Mouse (Mus musculus): Measurements from ENCODE around the gene Ldhb. TPM values are rescaled to one million over a fixed set of nuclear protein-coding genes. Genes with fewer than 3 reads are reported as not detected.
"Not testable (repeated sequence)": the region's sequence is repeated elsewhere in the genome, so short reads cannot be mapped to it uniquely, and the experiment has no call there.

The Ldhb gene
- 564 and 701 TPM in 2 replicates for polyA plus RNA-seq (2012; rRNA removed)

DNA sequence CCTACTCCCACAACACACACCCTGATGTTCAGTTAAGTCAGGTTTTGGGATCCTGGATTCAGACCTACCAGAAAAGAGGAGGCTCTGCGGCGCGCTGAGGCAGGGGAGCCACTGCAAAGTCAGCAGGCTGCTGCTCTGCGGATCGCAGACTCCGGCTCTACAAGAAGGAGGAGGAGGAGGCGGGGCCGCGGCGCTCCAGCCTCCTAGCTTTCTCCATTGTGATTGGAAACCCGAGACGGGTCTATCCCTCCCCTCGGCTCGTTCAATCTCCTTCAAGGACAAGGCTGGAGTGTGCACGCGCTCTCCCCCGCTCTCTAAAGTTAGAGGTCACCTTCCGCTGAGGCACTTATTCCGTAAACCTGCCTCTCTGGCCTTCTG lies at the start of gene Ldhb:
Gene Ldhb, minus strand, starts transcription at position 173 of the 378 bp plus-strand sequence.
- peak; percentile 79 for DNase-seq (ENCODE audit: low spot score)

DNA sequence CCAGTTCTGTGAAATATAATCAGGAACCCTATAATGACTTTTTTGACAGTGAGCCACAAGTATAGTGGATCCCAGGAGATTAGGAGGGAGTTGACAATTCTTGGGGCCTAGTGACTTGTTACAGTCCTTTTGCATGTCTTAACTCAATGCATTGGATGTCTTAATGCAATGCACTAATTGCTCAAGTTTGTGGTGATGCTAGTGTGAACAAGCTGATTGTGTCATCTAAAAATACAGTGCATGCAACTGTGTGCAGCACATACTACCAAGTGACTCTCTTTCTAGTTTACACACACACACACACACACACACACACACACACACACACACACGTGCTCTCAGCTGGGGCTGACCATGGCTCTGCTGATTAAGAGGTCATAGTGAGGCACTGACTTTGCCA lies 48.2 kb upstream of the Ldhb start:
- DNase-seq (ENCODE audit: low spot score), result no peak

DNA sequence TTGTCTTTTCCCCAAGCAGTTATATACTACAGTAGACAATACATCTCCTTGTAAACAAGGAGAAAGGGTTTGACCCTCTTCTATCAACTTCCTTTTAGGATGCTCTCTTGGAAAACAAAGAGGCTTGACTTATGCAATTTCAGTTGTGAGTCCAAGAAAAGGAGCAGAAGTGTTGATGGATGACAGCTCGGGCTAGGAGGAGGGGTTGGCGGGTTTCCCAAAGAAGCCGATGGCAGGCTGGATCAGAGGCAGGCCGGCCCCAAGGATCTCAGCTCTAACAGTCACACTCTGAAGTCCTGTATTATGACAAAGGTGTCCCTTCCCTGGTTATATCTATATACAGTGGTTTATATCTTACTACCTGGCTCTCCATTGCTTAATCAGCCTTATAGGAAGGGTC lies 43.7 kb upstream of the Ldhb start:
- DNase-seq (ENCODE audit: low spot score), result no peak

DNA sequence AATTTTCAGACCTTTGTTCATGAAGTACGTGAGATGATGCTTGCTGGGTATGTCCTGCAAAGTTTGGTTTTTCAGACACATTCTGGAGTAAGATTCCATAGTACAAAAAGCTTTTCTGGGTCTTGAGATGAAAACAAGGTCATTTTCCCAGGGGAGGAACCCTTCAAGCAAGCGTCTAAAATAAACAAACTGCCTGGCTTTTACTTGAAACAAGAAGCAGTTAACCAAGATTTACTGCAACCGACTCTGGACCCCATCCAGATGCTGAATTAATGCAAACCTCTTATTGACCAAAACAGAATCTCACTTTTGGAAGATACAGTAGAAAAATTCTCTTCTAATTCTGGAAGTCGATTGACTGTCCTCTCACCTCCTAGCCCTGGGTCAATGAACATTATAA lies 43.1 kb upstream of the Ldhb start:
- no peak for DNase-seq (ENCODE audit: low spot score)

DNA sequence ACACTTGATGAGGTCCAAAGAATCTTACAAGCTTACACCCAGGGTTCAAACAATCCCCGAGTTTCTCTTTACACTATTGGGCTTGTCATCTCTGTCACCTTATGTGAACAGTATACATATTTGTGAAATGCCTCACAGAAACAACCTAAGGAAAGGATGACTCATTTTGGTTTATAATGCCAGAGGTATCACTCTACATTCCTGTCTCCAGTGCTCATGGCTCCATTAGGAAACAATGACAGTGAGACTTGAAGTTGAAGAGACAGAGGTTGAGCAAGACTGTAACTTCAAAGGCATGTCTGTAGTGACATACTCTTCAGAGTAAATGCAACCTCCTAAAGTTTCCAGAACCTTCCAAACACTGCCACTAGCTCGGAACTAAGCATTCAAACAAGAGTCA lies 40.6 kb upstream of the Ldhb start:
- DNase-seq (ENCODE audit: low spot score), result no peak

DNA sequence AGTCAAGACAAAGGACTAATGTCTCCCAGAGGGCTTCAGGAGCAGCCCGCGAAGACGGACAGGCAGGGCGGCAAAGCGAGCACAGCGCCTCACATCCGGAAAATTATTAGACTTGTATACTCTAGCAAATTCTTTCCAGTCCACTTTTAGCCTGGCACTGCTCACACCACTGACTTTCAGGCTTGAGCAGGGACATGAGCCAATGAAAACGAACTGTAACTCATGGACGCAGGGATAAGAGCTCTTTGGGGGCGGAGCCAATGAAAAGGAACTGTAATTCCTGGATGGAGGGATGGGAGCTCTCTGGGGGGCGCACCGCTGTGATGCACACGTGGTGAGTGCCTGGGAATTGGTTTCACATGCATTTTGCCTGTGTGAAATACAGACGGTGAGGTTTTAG lies 37.4 kb upstream of the Ldhb start:
- no peak for DNase-seq (ENCODE audit: low spot score)

DNA sequence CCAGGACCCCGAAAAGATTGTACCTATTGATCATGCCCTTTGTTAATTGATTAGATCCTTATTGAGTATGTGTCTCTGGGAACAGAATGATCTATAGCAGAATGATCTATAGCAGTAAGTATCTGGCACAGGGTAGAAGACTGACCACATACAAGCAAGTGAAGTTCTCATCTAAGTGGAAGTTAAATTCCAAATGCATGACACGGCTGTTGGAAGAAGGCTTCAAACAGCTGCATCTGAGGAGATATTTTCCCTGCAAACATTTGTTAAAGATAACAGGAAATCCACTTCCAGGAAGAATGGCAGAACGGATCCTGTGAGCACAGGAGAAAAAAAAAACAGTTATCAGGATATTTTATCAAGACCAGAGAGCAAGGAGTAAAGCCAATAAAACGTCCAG lies 35.9 kb upstream of the Ldhb start:
- DNase-seq (ENCODE audit: low spot score), result no peak

DNA sequence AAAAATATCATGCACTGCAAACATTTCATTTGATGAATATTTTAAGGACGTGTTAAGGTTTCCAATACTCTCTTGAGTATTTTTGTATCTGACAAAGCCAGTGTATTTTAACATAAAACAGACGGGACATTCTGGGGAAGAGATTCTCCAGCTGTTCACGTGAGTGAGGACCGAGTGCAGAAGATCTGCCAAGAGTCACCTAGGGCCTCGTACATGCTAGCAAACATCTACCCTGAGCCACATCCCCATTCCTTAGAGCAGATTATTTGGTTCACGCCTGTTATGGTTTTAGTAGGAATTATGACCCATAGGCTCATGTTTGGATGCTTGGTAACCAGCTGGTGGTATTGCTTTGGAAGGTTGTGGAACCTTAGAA lies 35.0 kb upstream of the Ldhb start:
- DNase-seq (ENCODE audit: low spot score), result no peak

DNA sequence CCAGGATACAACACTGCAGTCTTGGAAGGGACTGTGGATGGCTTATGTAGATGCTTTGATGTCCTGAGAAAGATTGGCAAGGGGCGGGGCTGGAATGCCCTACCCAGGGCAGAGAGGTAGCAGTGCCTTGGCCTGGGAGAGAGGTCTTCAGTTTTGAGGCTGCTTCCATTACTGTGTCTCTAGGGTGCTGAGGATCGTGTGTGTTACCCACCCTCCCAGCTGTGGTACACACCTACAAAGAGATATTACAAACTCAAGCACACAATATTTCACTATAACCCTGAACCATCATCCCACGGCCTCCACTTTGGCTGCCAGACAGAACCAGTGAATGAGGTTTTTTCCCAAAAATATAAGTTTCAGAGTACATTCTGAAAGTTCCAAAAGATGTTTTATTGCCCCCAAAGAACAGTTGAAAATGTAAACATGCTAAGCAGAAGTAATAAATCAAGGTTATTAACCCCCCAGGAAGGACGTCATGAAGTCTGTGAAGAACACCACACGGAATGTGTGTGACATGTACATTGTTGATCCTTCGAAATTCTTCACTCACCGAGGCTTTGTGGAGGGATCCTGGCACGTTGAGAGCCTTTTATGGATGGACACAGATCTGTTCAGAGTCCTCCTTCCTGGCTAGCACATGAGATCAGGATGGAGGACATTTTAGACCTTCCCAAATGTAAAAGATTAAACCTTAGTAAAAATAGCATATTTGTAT lies 34.5 kb upstream of the Ldhb start:
- no peak for DNase-seq (ENCODE audit: low spot score)

DNA sequence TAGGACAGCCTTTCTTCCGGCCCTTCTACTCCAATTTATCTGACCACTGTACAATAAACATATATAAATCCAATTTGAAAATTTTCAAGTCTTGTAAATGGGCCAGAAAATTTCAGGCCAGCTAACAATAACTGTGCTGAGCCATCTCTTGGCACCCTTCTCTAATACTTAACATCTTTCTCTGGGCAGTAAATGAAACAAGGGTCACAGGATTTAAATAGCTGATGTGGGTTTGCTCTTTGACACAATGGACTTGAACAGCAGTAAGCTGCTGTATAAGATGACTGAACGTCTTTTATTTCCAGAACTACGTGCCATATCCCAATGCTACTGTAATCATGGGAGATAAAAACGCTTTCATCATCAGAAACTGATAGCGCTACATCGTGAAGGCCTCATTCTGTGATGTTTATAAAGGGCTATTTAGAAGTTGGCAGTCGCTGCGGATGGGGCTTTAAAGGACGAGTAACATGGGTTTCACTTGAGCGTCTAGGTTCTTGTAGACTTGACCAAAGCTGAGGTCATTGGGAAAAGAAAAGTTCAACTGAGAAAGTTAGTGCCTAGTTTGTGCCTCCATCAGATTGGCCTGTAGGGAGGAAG lies 32.9 kb upstream of the Ldhb start:
- DNase-seq (ENCODE audit: low spot score), result no peak

DNA sequence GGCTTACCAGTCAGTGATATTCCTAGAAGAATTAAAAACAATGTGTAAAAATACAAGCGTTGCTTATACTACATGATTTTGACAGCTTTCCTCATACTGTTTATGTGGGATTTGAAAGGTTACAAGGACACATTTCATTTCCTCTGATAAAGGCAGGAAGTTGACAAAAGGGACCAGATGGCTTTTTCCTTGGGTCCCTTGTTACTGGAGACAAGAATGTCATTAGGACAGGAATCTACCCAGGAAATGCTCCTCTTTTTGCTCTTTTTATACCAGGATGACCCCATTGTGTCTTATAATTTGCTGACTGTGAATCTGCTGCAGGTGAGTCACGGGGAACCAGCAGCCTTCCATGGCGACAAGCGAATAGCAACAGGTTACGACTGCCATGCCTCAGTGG lies 32.4 kb upstream of the Ldhb start:
- DNase-seq (ENCODE audit: low spot score), result no peak

DNA sequence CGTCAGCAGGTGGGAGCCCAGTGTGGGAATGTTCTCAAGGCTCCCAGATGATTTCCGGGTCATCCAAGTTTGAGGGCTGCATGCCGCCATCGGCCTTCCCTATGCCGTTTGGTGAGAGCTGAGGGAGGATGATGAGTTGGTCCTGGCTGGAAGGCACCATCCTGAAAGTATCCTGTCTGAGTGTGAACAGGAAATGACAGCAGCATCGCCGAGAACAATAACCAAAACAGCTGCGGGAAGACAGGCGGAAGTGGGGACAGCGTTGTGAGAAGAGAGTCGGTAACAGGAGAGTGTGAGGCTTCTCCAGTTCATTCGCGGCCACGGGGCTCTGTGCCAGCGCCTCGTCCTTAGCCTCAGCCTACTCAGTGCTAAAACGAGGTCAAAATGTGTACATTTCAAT lies 30.7 kb upstream of the Ldhb start:
- DNase-seq (ENCODE audit: low spot score), result no peak

DNA sequence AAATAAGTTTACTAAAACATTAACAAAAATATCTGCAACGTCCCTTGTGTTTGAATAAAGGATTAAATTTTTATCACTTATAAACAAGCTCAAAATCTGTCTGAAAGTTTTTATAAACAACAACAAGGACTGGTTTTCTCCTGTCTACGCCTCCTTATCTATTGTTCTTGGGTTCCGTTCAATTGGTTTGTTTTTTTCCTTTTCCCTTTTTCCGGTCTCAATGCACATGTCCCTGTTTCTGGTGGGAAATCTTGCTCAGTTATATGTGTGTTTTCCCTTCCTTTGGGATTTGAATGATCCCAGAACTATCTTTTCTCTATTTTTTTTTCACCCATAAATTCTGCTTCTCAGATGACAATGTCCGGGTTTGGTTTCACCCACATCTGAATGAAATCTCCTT lies 25.7 kb upstream of the Ldhb start:
- no peak for DNase-seq (ENCODE audit: low spot score)

DNA sequence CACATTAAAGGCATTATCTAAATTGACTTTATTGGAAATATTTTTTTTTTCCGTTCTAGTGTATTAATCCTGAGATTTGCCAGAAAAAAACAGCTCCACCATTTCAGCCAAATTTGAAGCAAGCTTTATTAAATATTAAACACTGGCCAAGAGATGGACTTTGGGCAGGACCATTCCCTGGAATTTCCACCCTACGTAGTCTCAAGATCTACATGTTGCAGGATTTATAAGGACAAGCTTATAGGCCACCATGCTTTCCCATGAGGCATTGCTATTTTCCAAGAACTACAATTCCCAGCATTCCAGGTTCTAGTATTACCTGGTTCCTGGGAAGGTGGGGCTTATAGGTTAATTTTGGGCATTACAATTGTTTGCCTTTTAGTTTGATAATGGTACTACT lies 24.9 kb upstream of the Ldhb start:
- DNase-seq (ENCODE audit: low spot score), result no peak

DNA sequence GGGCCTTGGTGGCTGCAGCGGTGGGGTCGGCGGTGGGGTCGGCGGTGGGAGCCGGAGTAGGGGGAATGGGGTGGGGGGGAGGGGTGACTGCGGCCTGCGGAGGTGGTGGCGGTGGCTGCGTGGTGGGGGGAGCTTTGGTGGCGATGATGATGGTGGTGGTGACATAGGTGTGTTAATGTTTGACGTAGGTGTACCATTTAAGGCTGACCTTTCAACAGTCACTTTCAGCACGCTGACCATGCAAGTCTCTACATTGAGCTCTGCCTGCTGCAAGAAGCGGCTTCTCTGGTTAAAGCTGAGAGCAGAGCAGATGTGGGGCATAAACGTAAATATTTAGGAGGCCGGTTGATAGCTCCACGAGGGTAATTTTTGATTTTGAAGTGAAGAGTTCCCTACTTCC lies 24.4 kb upstream of the Ldhb start:
- no peak for DNase-seq (ENCODE audit: low spot score)

DNA sequence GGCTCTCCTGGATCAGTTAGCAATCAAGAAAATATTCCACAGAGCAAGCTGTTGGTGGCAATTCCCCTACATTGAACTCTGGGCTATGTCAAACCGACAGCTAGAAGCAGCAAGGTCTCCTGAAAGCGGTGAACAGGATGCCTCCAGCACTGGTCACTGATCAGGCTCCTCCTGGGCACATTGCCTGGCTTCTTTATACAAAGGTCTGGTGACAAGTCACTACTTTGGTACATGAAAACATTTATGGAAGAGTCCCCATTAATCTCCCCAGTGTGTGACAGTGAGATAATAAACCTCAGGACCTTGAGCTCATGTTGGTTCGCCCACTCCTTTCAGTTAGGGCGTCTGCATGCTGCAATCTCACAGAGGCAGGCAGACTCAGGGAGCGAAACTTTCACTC lies 22.6 kb upstream of the Ldhb start:
- no peak for DNase-seq (ENCODE audit: low spot score)

DNA sequence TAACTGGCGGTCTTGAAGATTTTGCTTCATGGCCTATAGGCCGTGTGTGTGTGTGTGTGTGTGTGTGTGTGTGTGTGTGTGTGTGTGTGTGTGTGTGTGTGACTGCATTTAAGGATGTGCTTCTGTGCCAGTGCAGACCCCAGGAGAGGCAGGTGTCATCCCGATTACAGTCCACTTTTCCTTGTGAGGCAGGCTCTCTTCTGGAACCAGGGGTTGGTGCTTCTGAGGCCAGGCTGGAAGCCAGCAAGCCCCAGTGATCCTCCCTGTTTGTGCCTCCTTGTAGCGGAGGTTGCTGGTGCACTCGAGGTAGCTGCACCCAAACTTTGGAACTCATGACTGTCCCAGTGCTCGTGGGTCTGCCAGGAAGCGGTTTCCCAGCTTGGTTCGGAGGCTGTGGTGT lies 21.9 kb upstream of the Ldhb start:
- no peak for DNase-seq (ENCODE audit: low spot score)

DNA sequence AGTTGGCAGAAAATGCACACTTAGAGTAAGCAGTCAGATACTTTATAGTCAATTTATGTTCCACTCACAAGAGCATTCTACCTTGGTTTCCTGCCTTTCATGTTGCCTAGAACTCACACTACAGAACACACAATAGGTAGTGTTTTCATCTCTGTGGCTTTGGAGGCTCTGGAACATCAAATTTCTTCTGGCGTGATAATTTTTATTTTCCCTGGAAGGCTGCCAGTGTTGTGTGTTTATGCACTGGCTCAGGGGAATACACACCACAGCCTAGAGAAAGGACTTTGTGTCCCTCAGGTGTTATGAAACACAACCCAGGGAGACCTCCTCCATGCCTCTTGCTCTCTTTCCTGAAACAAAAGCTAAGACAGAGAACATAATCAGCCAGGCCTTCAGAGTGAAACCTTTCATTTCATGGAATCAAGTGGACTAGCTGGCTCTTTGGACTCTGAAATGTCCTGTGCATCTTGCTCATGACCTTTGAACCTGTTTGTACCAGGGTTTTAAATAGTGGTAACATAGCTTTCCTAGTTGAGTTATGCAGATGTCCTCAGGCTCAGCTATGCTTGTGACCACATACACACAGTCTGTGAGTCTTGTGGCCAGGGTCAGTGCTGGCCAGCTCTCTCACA lies 20.3 kb upstream of the Ldhb start:
- DNase-seq (ENCODE audit: low spot score), result no peak

DNA sequence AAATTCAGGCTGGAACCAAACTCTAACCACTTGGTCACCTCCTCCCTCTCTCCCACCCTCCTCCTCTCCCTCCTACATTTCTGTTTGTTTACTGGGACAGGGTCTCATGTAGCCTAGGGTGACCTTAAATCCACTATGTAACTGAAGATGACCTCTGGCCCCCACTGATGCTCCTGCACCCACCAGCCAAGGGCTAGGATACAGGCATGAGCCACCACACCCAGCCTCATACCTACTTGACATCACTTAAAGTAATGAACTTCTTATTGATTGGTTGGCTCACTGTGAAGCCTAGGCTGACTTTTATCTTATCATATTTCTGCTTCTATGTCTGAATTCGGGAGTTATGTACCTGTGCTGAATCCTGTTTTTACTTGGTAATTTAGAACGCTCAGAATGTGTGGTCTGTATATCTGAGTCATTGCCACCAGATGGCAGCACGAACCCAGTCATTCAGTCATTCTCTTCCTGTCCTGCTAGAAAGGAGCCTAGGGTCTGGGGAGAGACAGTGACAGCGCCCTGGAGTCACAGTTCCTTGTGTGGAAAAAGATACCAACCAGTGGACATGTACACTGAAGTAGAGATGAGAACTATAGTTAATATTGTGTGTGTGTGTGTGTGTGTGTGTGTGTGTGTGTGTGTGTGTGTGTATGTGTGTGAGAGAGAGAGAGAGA lies 17.0 kb upstream of the Ldhb start:
- no peak for DNase-seq (ENCODE audit: low spot score)

DNA sequence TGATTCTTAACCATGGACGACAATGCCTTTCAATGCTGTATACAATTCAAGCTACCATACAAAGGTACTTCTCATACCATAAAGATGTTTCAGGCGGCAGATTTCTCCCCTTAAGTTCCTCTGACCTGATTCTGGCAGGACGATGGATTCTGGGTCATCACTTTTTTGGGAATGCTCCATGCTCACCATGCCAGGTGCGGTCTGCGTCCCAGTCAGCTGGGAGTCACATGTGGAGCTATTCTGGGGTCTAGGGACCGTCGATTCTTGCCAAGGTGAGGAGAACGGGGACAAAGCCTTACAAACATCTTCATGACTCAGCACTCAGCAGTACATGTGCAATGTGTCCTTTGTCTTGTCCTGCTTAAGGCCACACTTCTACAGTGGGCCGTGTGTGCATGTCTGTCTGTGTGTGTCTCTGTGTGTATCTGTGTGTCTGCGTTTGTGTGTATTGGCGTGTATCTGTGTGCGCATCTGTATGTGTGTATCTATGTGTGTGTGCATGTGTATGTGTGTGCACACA lies 13.9 kb upstream of the Ldhb start:
- no peak for DNase-seq (ENCODE audit: low spot score)

DNA sequence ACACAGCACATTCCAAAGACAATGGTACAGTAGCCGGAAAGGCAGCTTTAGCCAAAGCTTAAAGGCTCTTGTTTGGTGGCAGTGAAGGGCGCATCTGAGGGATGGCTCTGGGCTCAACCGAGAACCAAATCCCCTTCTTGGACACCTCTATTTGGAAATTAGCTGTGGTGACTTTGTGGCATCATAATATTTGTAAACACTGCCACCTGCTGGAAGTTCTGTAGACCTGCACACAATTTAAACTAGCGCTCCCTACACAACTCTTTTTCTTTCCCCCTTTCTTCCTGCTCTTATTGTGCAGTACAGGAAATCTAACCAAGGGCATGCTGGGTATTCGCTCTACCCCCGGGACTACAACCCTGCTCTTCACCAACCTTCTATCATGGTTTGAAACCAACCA lies 11.4 kb upstream of the Ldhb start:
- no peak for DNase-seq (ENCODE audit: low spot score)

DNA sequence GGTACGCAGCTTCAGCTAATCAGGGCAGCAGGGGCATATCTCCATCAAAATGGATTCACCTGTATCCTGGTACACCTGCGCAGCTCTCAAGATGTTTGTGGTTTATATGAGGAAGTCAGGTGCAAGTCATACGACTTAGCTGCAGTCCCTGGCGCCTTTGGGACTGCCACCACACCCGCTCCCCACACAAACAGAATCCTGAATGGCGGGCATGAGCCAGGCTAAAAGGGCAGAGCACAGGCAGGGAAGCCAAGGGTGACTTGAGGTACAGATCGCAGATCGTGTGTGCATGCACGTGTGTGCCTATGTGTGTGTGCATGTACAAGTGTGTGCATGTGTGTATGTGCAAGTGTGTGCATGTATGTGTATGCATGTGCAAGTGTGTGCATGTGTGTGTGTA lies 7.6 kb upstream of the Ldhb start:
- DNase-seq (ENCODE audit: low spot score), result not testable (repeated sequence)

DNA sequence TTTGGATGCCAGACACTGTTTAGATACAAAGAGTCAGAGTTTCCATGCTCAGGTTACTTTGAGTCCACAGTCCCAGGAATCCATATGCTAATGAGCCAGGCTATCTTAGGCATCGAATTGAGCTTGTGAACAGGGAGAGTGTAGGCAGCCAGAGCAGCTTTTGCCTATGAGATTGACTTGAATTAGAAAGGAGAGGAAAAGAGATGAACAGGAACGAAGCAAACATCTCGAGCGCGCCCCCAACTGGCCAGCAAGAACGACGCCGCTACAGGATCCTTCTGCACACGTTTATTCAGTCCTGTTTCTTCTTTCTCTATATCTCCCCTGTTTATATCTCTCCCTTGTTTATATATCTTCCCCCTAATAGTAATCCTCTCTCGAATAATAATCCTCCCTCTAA lies 7.2 kb upstream of the Ldhb start:
- no peak for DNase-seq (ENCODE audit: low spot score)
